Mouse (Mus musculus) cerebellum, adult 2 months (tissue): ENCODE data around the gene Entpd2.

Source experiments
- CTCF ChIP-seq: fragments of 200-500 bp; IDR thresholded peaks from 2 replicates; pipeline ENCODE4 v1.5.1; 2011; ENCODE audit warnings: low read depth, mild to moderate bottlenecking, control low read depth, low read length, moderate library complexity, borderline replicate concordance; ENCODE audit not compliant: insufficient read depth
- POLR2A ChIP-seq: fragments of 200-500 bp; IDR thresholded peaks from 2 replicates; pipeline ENCODE4 v1.6.1; 2011; ENCODE audit warnings: low read length, control low read depth, borderline replicate concordance; ENCODE audit not compliant: insufficient read depth

- TF ChIP-seq POLR2A (no peak), CTCF (no peak)
These were observed 8.3 kb downstream of the Entpd2 start for GRCm38 (mm10) chr2:25403994-25404393.
